Mouse (Mus musculus) G1E (cell line): Measurements from ENCODE around the gene Atp2b2.

Experiments
- CTCF ChIP-seq: IDR thresholded peaks from 2 replicates; pipeline ENCODE4 v1.5.1; 2012; ENCODE audit warnings: low read depth, low read length, inconsistent platforms, mixed read lengths
- GATA1 ChIP-seq: IDR thresholded peaks from 2 replicates; pipeline ENCODE4 v1.6.1; 2012; ENCODE audit warnings: borderline replicate concordance, low read length, inconsistent platforms, mixed read lengths
- POLR2AphosphoS5 ChIP-seq: IDR thresholded peaks from 2 replicates; pipeline ENCODE4 v1.6.1; 2012; ENCODE audit warnings: low read depth, low read length, inconsistent platforms; ENCODE audit not compliant: insufficient replicate concordance
- TAL1 ChIP-seq: conservative IDR thresholded peaks from 2 replicates; pipeline ENCODE4 v1.6.1; 2012; ENCODE audit warnings: low read depth, low read length, inconsistent platforms, mixed read lengths

- no peak for TF ChIP-seq CTCF
- no peak for TF ChIP-seq GATA1
- no peak for TF ChIP-seq TAL1
- no peak for TF ChIP-seq POLR2AphosphoS5
Observed at GRCm38 (mm10) chr6:113740236-113741217, 301.9 kb downstream of the Atp2b2 start, which contains the start of gene Sec13.
